Mouse (Mus musculus) C2C12 (cell line): Measurements from ENCODE around the gene Oxct2b.

Source experiments
- CEBPB ChIP-seq: IDR thresholded peaks from one replicate; pipeline ENCODE4 v1.6.1; 2011; ENCODE audit warnings: low read depth, mild to moderate bottlenecking, control low read depth, moderate library complexity
- CTCF ChIP-seq: IDR thresholded peaks from one replicate; pipeline ENCODE4 v1.5.1; 2011; ENCODE audit not compliant: control insufficient read depth, insufficient read depth, insufficient read length
- MAX ChIP-seq: IDR thresholded peaks from one replicate; pipeline ENCODE4 v1.6.1; 2011; ENCODE audit warnings: mild to moderate bottlenecking, control low read depth
- MYOG ChIP-seq: IDR thresholded peaks from one replicate; pipeline ENCODE4 v1.6.1; 2011; ENCODE audit not compliant: control insufficient read depth, insufficient read length; ENCODE audit errors: extremely low read depth
- USF1 ChIP-seq: IDR thresholded peaks from one replicate; pipeline ENCODE4 v1.6.1; 2011; ENCODE audit warnings: low read depth, mild to moderate bottlenecking, control low read depth, moderate library complexity

DNA sequence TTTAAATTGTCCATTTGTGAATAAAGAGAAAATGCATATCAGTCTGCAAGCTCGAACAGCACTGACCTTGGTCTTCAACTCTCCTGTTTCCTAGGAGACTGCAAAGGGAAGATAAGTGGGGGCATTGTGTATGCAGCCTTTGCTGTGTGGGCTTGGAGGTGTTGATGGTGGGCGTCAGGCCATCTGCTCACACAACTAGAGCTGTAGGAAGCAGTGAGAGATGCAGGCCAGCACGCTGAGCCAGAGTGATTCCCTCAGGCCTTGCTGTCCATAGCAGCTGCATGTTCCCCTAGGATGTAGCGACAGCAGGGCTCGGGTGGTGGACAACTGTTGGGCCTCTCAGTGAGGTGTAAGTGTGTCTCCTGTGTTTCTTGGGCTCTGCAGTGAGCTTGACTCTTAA is 36.9 kb downstream of the Oxct2b start:
- TF ChIP-seq CTCF (no peak), MAX (no peak), MYOG (no peak), CEBPB (no peak), USF1 (no peak)
